Mouse (Mus musculus): ENCODE measurements around the gene Foxe1. TPM values are rescaled to one million over a fixed set of nuclear protein-coding genes. Genes with fewer than 3 reads are reported as not detected.

The Foxe1 gene
- total and polyA plus RNA-seq, 3 experiments, result 0.04 TPM; not detected in 2

DNA sequence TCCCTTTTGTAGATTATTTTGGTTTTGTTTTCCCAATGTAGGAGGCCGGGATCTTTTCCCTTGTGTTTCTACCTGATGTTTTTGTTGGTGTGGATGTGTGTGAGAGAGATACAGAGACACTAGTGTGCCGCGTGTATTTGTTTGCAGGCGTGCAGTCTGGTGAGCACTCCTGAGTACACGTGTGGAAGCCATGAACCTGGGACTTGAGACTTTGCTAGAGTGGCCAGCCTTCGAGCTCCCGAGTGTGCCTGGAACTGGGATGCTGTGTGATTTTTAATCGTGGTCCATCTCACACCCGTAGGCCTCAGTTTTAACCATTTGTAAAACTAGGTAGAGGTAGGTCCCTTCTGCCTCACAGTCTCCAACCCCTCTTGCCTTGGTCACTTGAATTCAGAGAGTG, 5.5 kb downstream of the Foxe1 start:
- Histone ChIP-seq H3K4me3 (ENCODE audit: control insufficient read depth in 1 of 2, insufficient read depth in 1 of 2, low read depth in 2 of 2, low read length in 2 of 2) (no peak overlapping the region), H3K27me3 (ENCODE audit: control insufficient read depth in 1 of 2, insufficient read depth in 2 of 2, low read length in 2 of 2) (peaks cover 0 to 22% of the 10 kb centered on the region in 2 experiments), H3K79me2 (ENCODE audit: control insufficient read depth, insufficient read depth, low read length, poor library complexity) (no peaks in the 10 kb centered on the region), H3K9me3 (replicated peaks; ENCODE audit: insufficient read depth, low read length) (no peaks in the 10 kb centered on the region), H3K27ac (ENCODE audit: control insufficient read depth, low read depth, low read length) (no peak overlapping the region), H3K9ac (ENCODE audit: control insufficient read depth, low read depth, low read length, poor library complexity, severe bottlenecking) (no peak overlapping the region), H3K4me1 (ENCODE audit: control insufficient read depth in 1 of 2, insufficient read depth in 2 of 2, low read length in 2 of 2) (no peaks in the 10 kb centered on the region), H3K36me3 (ENCODE audit: control insufficient read depth in 1 of 2, insufficient read depth in 2 of 2, low read length in 2 of 2) (no peaks in the 10 kb centered on the region)
- no peak for DNase-seq (ENCODE audit: low read depth, low spot score)
- TF ChIP-seq E2F4 (IDR thresholded peaks at IDR 0.05; ENCODE audit: borderline replicate concordance, low read depth, low read length) (no peak), POLR2AphosphoS2 (IDR thresholded peaks at IDR 0.05; ENCODE audit: low read length) (no peak), SMC3 (IDR thresholded peaks at IDR 0.05; ENCODE audit: low read depth, low read length) (no peak), TAL1 (IDR thresholded peaks at IDR 0.05; ENCODE audit: low read length) (no peak), UBTF (IDR thresholded peaks at IDR 0.05; ENCODE audit: borderline replicate concordance, insufficient read depth, low read depth, low read length) (no peak), JUND (IDR thresholded peaks at IDR 0.05; ENCODE audit: low read depth, low read length) (no peak), TBP (IDR thresholded peaks at IDR 0.05; ENCODE audit: low read depth, low read length) (no peak), NELFE (IDR thresholded peaks at IDR 0.05; ENCODE audit: low read depth, low read length) (no peak), GABPA (IDR thresholded peaks at IDR 0.05; ENCODE audit: low read depth, low read length) (no peak), ZC3H11A (IDR thresholded peaks at IDR 0.05; ENCODE audit: low read depth, low read length) (no peak), ZMIZ1 (IDR thresholded peaks at IDR 0.05; ENCODE audit: low read depth, low read length) (no peak), NRF1 (IDR thresholded peaks at IDR 0.05; ENCODE audit: insufficient read depth, low read depth, low read length, poor library complexity, severe bottlenecking) (no peak), EP300 (IDR thresholded peaks at IDR 0.05; ENCODE audit: low read depth in 1 of 2, low read length in 2 of 2) (no peak), HCFC1 (IDR thresholded peaks at IDR 0.05; ENCODE audit: low read depth, low read length) (no peak), MAFK (IDR thresholded peaks at IDR 0.05; ENCODE audit: borderline replicate concordance, low read depth, low read length) (no peak), RCOR1 (IDR thresholded peaks at IDR 0.05; ENCODE audit: low read depth, low read length) (no peak), MAX (IDR thresholded peaks at IDR 0.05; ENCODE audit: low read length) (no peak)

DNA sequence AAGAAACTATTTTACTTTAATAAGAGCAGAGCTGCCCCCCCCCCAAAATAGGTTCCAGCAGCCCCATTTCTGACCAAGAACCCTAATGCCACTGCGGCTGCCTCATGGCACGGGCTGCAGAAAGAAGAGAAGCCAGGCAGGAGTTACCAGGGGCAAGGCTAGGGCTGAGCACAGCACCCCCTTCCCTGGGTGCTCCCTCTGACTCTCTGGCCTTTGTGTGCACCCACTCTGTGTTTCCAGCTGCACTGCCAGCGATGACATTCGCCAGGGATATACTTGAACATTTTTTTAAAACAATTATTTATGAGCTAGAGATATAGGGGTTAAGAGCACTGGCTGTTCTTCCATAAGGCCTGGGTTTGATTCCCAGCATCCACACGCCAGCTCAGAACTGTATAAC, 6.1 kb downstream of the Foxe1 start:
- Histone ChIP-seq H3K27me3 (ENCODE audit: control insufficient read depth in 1 of 2, insufficient read depth in 2 of 2, low read length in 2 of 2) (peaks cover 0 to 22% of the 10 kb centered on the region in 2 experiments), H3K79me2 (ENCODE audit: control insufficient read depth, insufficient read depth, low read length, poor library complexity) (no peaks in the 10 kb centered on the region), H3K36me3 (ENCODE audit: control insufficient read depth in 1 of 2, insufficient read depth in 2 of 2, low read length in 2 of 2) (no peaks in the 10 kb centered on the region), H3K9me3 (replicated peaks; ENCODE audit: insufficient read depth, low read length) (no peaks in the 10 kb centered on the region), H3K4me3 (ENCODE audit: control insufficient read depth in 1 of 2, insufficient read depth in 1 of 2, low read depth in 2 of 2, low read length in 2 of 2) (no peak overlapping the region), H3K9ac (ENCODE audit: control insufficient read depth, low read depth, low read length, poor library complexity, severe bottlenecking) (no peak overlapping the region), H3K27ac (ENCODE audit: control insufficient read depth, low read depth, low read length) (no peak overlapping the region), H3K4me1 (ENCODE audit: control insufficient read depth in 1 of 2, insufficient read depth in 2 of 2, low read length in 2 of 2) (no peaks in the 10 kb centered on the region)
- TF ChIP-seq GABPA (IDR thresholded peaks at IDR 0.05; ENCODE audit: low read depth, low read length) (no peak), ZC3H11A (IDR thresholded peaks at IDR 0.05; ENCODE audit: low read depth, low read length) (no peak), SMC3 (IDR thresholded peaks at IDR 0.05; ENCODE audit: low read depth, low read length) (no peak), KAT2A (conservative IDR thresholded peaks at IDR 0.05; ENCODE audit: low read depth, low read length) (no peak), HCFC1 (IDR thresholded peaks at IDR 0.05; ENCODE audit: low read depth, low read length) (no peak), ETS1 (IDR thresholded peaks at IDR 0.05; ENCODE audit: low read depth, low read length) (no peak)
- DNase-seq (ENCODE audit: low read depth, low spot score), result no peak

All from MEL (cell line).